In the genomic region with DNA sequence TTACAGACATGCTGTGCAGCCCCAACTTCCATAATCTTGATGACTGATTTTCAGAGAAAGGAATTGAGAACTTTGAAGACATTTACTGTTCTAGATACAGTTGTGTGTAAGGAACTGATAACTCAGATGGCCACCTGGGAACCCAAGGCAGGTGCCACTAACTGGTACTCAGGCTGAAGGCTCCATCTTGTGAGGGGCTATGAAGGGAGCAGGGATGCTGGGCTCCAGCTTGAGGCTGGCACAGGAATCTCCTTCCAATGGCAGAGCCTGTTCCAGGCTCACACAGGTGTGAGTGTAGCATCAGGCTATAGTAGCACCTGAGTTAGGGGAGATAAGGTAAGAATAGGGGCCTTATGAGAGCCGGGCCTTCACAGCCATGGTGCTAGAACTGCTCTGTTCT, we compare ENCODE assay signal across 9 mouse cellular contexts. TPM values are rescaled to one million over a fixed set of nuclear protein-coding genes. Genes with fewer than 3 reads are reported as not detected.
A peak's percentile ranks its signal among the peaks of the same experiment; 100 is the strongest.
DNase-seq lines count a peak whose midpoint lies in the region; ATAC-seq and TF ChIP-seq lines count a peak whose summit lies in the region.
"Had no signal": no experiment of that assay in that cellular context is flagged by ENCODE, and none has a peak within 500 bp of the region (broad histone marks: within the 10 kb centered on the region; RNA-seq: fewer than 3 reads in every experiment).

No protein-coding gene starts in this region.

- 54% methylated on average over 1 of the region's 1 CpGs for WGBS in heart, embryonic 11.5 days (ENCODE audit: insufficient replicate concordance)
- 88% methylated on average over 1 of the region's 1 CpGs for WGBS in hindbrain, embryonic 10.5 days
- WGBS in midbrain, embryonic 10.5 days: 83% methylated on average over 1 of the region's 1 CpGs

- intact Hi-C loops in heart, postnatal 10 days (cut with DNase I): no loop called here

- H3K9ac ChIP-seq in heart, embryonic 11.5 days (ENCODE audit: low read depth, low read length): peak overlapping the region; percentile 98
- H3K9ac ChIP-seq in MEL (ENCODE audit: control insufficient read depth, low read depth, low read length, poor library complexity, severe bottlenecking): no peak overlapping the region; the same call in 1 of the 2 replicates

- no peak for TF ChIP-seq EP300 in MEL (IDR thresholded peaks at IDR 0.05; ENCODE audit: low read depth in 1 of 2, low read length in 2 of 2)

- no peaks in the 10 kb centered on the region for H3K36me3 ChIP-seq in heart, embryonic 11.5 days (ENCODE audit: control insufficient read depth, insufficient read depth, low read length)
- H3K36me3 ChIP-seq in MEL (ENCODE audit: control insufficient read depth in 1 of 2, insufficient read depth in 2 of 2, low read length in 2 of 2): peaks cover 0 to 11% of the 10 kb centered on the region in 2 experiments; a peak in 2 of 4 replicates
- peaks cover 18% of the 10 kb centered on the region for H3K36me3 ChIP-seq in hindbrain, embryonic 10.5 days
- H3K36me3 ChIP-seq in midbrain, embryonic 10.5 days: peaks cover 20% of the 10 kb centered on the region

- no peak overlapping the region for H3K27ac ChIP-seq in heart, embryonic 11.5 days (ENCODE audit: low read depth, low read length)
- H3K27ac ChIP-seq in MEL (ENCODE audit: control insufficient read depth, low read depth, low read length): no peak overlapping the region
- H3K27ac ChIP-seq in hindbrain, embryonic 10.5 days: peak overlapping the region; percentile 94
- peak overlapping the region; percentile 97 for H3K27ac ChIP-seq in midbrain, embryonic 10.5 days (replicated peaks)

- ATAC-seq in heart, embryonic 11.5 days (replicated peaks; ENCODE audit: insufficient number of reproducible peaks, low FRiP score, low TSS enrichment): no peak

- TF ChIP-seq CTCF in MEL (IDR thresholded peaks at IDR 0.05 in 2 of 3, conservative IDR thresholded peaks at IDR 0.05 in 1 of 3; ENCODE audit: control insufficient read depth in 1 of 3, insufficient read depth in 1 of 3, low read depth in 2 of 3, low read length in 3 of 3, poor library complexity in 1 of 3, severe bottlenecking in 1 of 3): no peak

- H3K4me2 ChIP-seq in heart, embryonic 11.5 days: peak overlapping the region; percentile 87

- H3K9me3 ChIP-seq in heart, embryonic 11.5 days (replicated peaks; ENCODE audit: control insufficient read depth, low read length): no peaks in the 10 kb centered on the region
- no peaks in the 10 kb centered on the region for H3K9me3 ChIP-seq in MEL (replicated peaks; ENCODE audit: insufficient read depth, low read length)
- no peaks in the 10 kb centered on the region for H3K9me3 ChIP-seq in hindbrain, embryonic 10.5 days
- H3K9me3 ChIP-seq in midbrain, embryonic 10.5 days (replicated peaks): no peaks in the 10 kb centered on the region

- DNase-seq in heart, postnatal 10 days: no peak
- DNase-seq in MEL (ENCODE audit: low read depth, low spot score): no peak
- no peak for DNase-seq in hindbrain, embryonic 10.5 days (ENCODE audit: low spot score)
- DNase-seq in midbrain, embryonic 10.5 days (ENCODE audit: low spot score): no peak
- no peak for DNase-seq in layer of hippocampus, postnatal 14 days (ENCODE audit: low spot score in 2 of 2)
- no peak for DNase-seq in embryo, embryonic 11 days
- no peak for DNase-seq in retina, embryonic 14.5 days (ENCODE audit: low spot score)
- DNase-seq: gastrocnemius, postnatal 25 days had no signal

- no peak for TF ChIP-seq RAD21 in MEL (IDR thresholded peaks at IDR 0.05; ENCODE audit: low read depth, low read length)

- H3K27me3 ChIP-seq in heart, embryonic 11.5 days (ENCODE audit: control insufficient read depth, insufficient read depth, low read length): no peaks in the 10 kb centered on the region
- H3K27me3 ChIP-seq in MEL (ENCODE audit: control insufficient read depth in 1 of 2, insufficient read depth in 2 of 2, low read length in 2 of 2): no peaks in the 10 kb centered on the region
- peaks cover 6% of the 10 kb centered on the region; the same call in 1 of the 2 replicates for H3K27me3 ChIP-seq in hindbrain, embryonic 10.5 days (ENCODE audit: insufficient read depth, poor library complexity, severe bottlenecking)
- H3K27me3 ChIP-seq in midbrain, embryonic 10.5 days (ENCODE audit: low read depth, poor library complexity, severe bottlenecking): no peaks in the 10 kb centered on the region

- H3K4me1 ChIP-seq in heart, embryonic 11.5 days (ENCODE audit: control insufficient read depth, insufficient read depth, low read length): peaks cover 38% of the 10 kb centered on the region
- H3K4me1 ChIP-seq in MEL (ENCODE audit: control insufficient read depth in 1 of 2, insufficient read depth in 2 of 2, low read length in 2 of 2): peaks cover 0 to 14% of the 10 kb centered on the region in 2 experiments; a peak in 3 of 4 replicates
- peaks cover 81% of the 10 kb centered on the region for H3K4me1 ChIP-seq in hindbrain, embryonic 10.5 days (replicated peaks)
- peaks cover 81% of the 10 kb centered on the region for H3K4me1 ChIP-seq in midbrain, embryonic 10.5 days

- TF ChIP-seq POLR2A in MEL (IDR thresholded peaks at IDR 0.05; ENCODE audit: control insufficient read depth in 1 of 2, insufficient read depth in 1 of 2, low read depth in 1 of 2, low read length in 2 of 2, poor library complexity in 1 of 2): no peak

- H3K79me2 ChIP-seq in MEL (ENCODE audit: control insufficient read depth, insufficient read depth, low read length, poor library complexity): peaks cover 14% of the 10 kb centered on the region

- peak overlapping the region; percentile 94 for H3K4me3 ChIP-seq in heart, embryonic 11.5 days (ENCODE audit: low read depth, low read length)
- H3K4me3 ChIP-seq in MEL (ENCODE audit: control insufficient read depth in 1 of 2, insufficient read depth in 1 of 2, low read depth in 2 of 2, low read length in 2 of 2): peak overlapping the region; percentile 67 to 98
- H3K4me3 ChIP-seq in hindbrain, embryonic 10.5 days: peak overlapping the region; percentile 71
- H3K4me3 ChIP-seq in midbrain, embryonic 10.5 days: peak overlapping the region; percentile 93

TF ChIP-seq in MEL, 35 proteins besides CTCF, POLR2A, EP300 and RAD21:
- TF ChIP-seq ZC3H11A (IDR thresholded peaks at IDR 0.05; ENCODE audit: low read depth, low read length) (no peak), TCF12 (IDR thresholded peaks at IDR 0.05; ENCODE audit: low read depth, low read length) (peak; percentile 25; the same call in 1 of the 2 replicates)

RNA-seq across cellular contexts. Expression of a gene that starts 1.9 kb away (rescaled TPM):
- polyA plus RNA-seq in heart, embryonic 11.5 days (2014; fragmentation: Nextera tagmentation; extraction: Ambion mirVana): 31.3 and 37.2 TPM in 2 replicates
- total RNA-seq in heart, postnatal 10 days (2021): 100 to 1,000 TPM; 234 to 263 TPM
- 4.1 and 4.5 TPM in 2 replicates for total RNA-seq in MEL (2012; rRNA removed)
- polyA plus RNA-seq in MEL (2012; ENCODE audit: insufficient read depth in 1 of 2, insufficient read length in 2 of 2, low read depth in 1 of 2, low replicate concordance in 2 of 2, missing spikeins in 1 of 2): 10 to 100 TPM in 1 of 2 experiments, 1 to 10 TPM in 1; 6.9 to 72.0 TPM
- 21.9 and 22.8 TPM in 2 replicates for polyA plus RNA-seq in hindbrain, embryonic 10.5 days (2016; fragmentation: Nextera tagmentation; extraction: Ambion mirVana)
- polyA plus RNA-seq in midbrain, embryonic 10.5 days (2016; fragmentation: Nextera tagmentation; extraction: Ambion mirVana): 34.3 and 45.7 TPM in 2 replicates
- total RNA-seq in layer of hippocampus, postnatal 14 days (2021): 10 to 100 TPM; 39.6 to 41.7 TPM

Comparison
In these comparisons a context has a peak if more than half of its experiments do, and no peak if none do; other contexts are left out.
1. H3K27ac ChIP-seq: peak in hindbrain, embryonic 10.5 days (single experiment) and midbrain, embryonic 10.5 days (single experiment); none in heart, embryonic 11.5 days (single experiment) and MEL (single experiment).
2. Peak in every context shown above with its lines, with median percentiles within 50 percentile points of each other: H3K4me3 ChIP-seq.